Mouse (Mus musculus) liver, adult 2 months (tissue): ENCODE results near the gene E030018B13Rik. TPM values are rescaled to one million over a fixed set of nuclear protein-coding genes. Genes with fewer than 3 reads are reported as not detected.
A peak's percentile ranks its signal among the peaks of the same experiment; 100 is the strongest.

Source experiments
- DNase-seq: peaks from one replicate; pipeline ENCODE4 v3.0.0-alpha.2; 2011; ENCODE audit warnings: low read depth, low spot score; ENCODE audit errors: extremely low read depth
- H3K27ac ChIP-seq: fragments of 200-500 bp; replicated peaks from 2 replicates; pipeline ENCODE4 v1.5.1; 2012; ENCODE audit warnings: low read depth, mild to moderate bottlenecking, control low read depth, inconsistent platforms, low read length; ENCODE audit not compliant: insufficient read depth
- H3K27me3 ChIP-seq: fragments of 200-500 bp; 2 replicates; pipeline ENCODE4 v1.6.1; 2012; ENCODE audit warnings: mild to moderate bottlenecking, moderate library complexity, low read length, inconsistent platforms; ENCODE audit not compliant: control insufficient read depth, insufficient read depth
- H3K36me3 ChIP-seq: fragments of 200-500 bp; 2 replicates; pipeline ENCODE4 v1.6.1; 2012; ENCODE audit warnings: low read length, inconsistent platforms; ENCODE audit not compliant: control insufficient read depth, insufficient read depth
- H3K4me1 ChIP-seq: fragments of 200-500 bp; 2 replicates; pipeline ENCODE4 v1.6.1; 2011; ENCODE audit warnings: low read length; ENCODE audit not compliant: control insufficient read depth, insufficient read depth
- H3K4me3 ChIP-seq: fragments of 200-500 bp; 2 replicates; pipeline ENCODE4 v1.5.1; 2011; ENCODE audit warnings: low read depth, mild to moderate bottlenecking, control low read depth, low read length, moderate library complexity; ENCODE audit not compliant: insufficient read depth
- H3K79me2 ChIP-seq: fragments of 200-500 bp; 2 replicates; pipeline ENCODE4 v1.6.1; 2012; ENCODE audit warnings: inconsistent platforms, mild to moderate bottlenecking, low read length, moderate library complexity; ENCODE audit not compliant: control insufficient read depth, insufficient read depth
- H3K9ac ChIP-seq: fragments of 200-500 bp; 2 replicates; pipeline ENCODE4 v1.6.1; 2012; ENCODE audit warnings: low read depth, mild to moderate bottlenecking, control low read depth, inconsistent platforms, low read length
- CTCF ChIP-seq: fragments of 200-500 bp; IDR thresholded peaks from 2 replicates; pipeline ENCODE4 v1.5.1; 2011; ENCODE audit warnings: low read depth, low read length, control low read depth
- POLR2A ChIP-seq: fragments of 200-500 bp; IDR thresholded peaks from 2 replicates; pipeline ENCODE4 v1.6.1; 2011; ENCODE audit warnings: low read length, control low read depth; ENCODE audit not compliant: insufficient read depth; ENCODE audit errors: extremely low read depth
- WGBS: fragments of 180-500 bp; shearing (Covaris S2); methylation state at CpG from one replicate; pipeline ENCODE4 v1.1.7; 2018; 5-methylcytosine and 5-hydroxymethylcytosine counted together
- polyA plus RNA-seq: library from polyadenylated mRNA; depleted of rRNA; stranded (reverse); fragments of >200 nt; gene quantifications from 2 replicates; pipeline ENCODE4 v1.2.3, GENCODE M21; 2012; rRNA removed
- total RNA-seq: library from RNA; depleted of rRNA; stranded (reverse); fragments of >200 nt; gene quantifications from 2 replicates; pipeline ENCODE4 v1.2.3, GENCODE M21; 2014; rRNA removed

E030018B13Rik gene
- total RNA-seq, result 0.09 TPM in 1 of 2 replicates, not detected in the other
- not detected in 2 replicates for polyA plus RNA-seq

DNA sequence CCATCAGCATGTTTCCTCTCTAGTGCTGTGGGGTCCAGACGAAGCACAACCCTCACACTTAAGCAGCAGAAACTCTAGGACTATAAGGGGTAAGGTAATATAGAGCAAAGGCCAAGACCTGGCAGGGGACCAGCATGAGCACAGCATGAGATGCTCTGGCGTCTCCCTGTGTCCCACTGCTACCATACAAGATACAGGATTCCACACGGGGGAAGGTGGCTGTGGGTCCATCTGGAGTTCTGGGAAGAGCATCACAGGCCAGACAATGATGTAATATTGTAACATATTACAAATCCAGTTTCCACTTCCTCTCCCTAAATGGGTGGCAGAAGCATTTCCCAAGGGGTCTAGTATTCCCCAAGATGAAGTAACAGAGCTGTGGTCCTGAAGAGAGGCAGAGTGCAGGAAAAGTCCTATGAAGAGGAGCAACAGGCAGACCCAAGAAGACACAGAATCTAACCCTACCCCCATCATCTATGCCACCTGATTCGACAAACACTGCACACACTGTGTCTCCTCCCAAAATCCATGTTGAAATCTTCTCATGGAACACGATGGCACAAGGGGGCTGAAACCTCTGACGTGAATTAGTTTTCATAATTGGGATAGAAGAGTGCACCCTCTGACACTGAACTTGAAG is at the start of gene E030018B13Rik:
Gene E030018B13Rik, plus strand, starts transcription at position 590 of the 640 bp plus-strand sequence.
- WGBS, result 36% methylated on average over 6 of the region's 6 CpGs
- peak within 1 kb of the TSS; percentile 68 for H3K9ac ChIP-seq
- peak within 1 kb of the TSS; percentile 13; the same call in 1 of the 2 replicates for H3K4me3 ChIP-seq
- H3K27ac ChIP-seq, result peak within 1 kb of the TSS; percentile 93
- TF ChIP-seq CTCF (no peak), POLR2A (no peak)
- H3K27me3 ChIP-seq, result no peaks in the 10 kb centered on the region
- peak; percentile 56 for DNase-seq
- peaks cover 69% of the 10 kb centered on the region for H3K4me1 ChIP-seq
- peaks cover 65% of the 10 kb centered on the region for H3K79me2 ChIP-seq
- no peaks in the 10 kb centered on the region for H3K36me3 ChIP-seq

DNA sequence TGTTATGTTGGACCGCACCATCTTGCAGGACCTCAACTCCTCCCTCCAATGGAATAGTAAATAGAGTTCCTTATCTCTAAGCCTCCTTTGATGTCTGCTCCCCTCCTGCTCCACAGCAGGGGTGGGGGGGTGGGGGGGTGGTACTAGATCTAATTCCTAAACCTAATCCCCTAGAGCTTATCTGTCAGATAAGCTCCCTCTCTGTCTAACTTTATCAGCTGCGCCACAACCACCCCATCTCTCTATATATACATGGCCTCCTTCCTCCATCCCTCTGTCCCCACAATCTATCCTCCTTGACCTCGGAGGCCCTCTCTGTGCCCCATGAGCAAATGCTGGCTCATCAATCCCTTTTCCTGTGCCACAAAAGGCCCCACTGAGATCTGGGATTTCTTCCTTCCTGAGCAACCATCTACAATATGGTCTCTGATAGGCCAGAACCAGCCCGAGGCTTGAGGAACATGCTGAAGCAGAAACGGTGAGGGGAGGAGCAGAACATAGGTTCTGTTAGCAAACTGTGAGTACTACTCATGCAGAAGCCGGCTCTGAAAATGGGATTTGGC is 48.2 kb upstream of the E030018B13Rik start:
- DNase-seq, result no peak
- 74% methylated on average over 6 of the region's 6 CpGs for WGBS
- H3K79me2 ChIP-seq, result no peaks in the 10 kb centered on the region

DNA sequence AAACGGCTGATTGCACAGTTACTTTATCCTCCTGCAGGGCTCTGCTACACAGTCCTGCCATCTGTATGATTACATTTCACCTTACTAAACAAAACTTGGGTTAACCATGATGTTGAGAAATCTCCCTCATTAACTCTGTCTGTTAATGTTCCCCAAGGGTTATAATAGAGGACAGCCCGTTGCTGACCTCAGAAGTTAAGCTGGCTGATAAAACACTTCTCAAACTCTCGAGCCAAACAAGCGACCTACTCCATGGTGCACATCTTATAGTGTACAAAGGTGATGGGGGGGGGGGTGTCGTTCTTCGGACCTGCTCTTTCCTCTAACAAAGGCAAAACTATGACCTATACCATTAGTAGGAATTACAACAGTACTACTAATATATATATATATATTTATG is 45.0 kb upstream of the E030018B13Rik start:
- no peak overlapping the region for H3K27ac ChIP-seq
- no peak overlapping the region for H3K4me3 ChIP-seq
- no peak for TF ChIP-seq POLR2A
- TF ChIP-seq CTCF, result no peak
- no peaks in the 10 kb centered on the region for H3K27me3 ChIP-seq
- no peak for DNase-seq
- no peaks in the 10 kb centered on the region for H3K4me1 ChIP-seq
- no peaks in the 10 kb centered on the region for H3K36me3 ChIP-seq
- WGBS, result 60% methylated on average over 6 of the region's 6 CpGs
- no peak overlapping the region for H3K9ac ChIP-seq
- no peaks in the 10 kb centered on the region for H3K79me2 ChIP-seq

More for the DNA sequence above, 48.2 kb upstream of the E030018B13Rik start:
- no peaks in the 10 kb centered on the region for H3K36me3 ChIP-seq
- H3K4me1 ChIP-seq, result no peaks in the 10 kb centered on the region
- TF ChIP-seq POLR2A, result no peak
- TF ChIP-seq CTCF, result no peak
- H3K9ac ChIP-seq, result no peak overlapping the region
- no peaks in the 10 kb centered on the region for H3K27me3 ChIP-seq
- no peak overlapping the region for H3K27ac ChIP-seq
- no peak overlapping the region for H3K4me3 ChIP-seq

DNA sequence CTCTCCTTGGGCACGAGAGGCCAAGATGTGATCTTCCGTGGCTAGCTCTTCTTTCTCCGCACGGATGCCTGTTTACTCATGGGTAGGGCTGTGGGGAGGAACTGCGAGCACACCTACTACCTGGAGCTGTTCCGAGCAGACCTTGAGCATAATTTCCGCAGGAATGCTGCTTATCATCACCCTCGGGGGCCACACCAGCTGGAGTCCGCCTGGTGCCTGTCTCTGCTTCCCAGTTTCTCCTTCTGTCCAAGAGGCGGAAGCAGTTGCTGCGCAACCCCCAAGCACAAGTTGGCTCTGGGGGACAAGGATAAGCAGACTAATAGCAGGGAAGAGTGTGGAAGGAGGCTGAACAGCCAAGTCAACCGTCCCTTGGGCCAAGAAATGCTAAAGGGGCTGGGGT is 42.8 kb upstream of the E030018B13Rik start:
- H3K27ac ChIP-seq, result no peak overlapping the region
- no peaks in the 10 kb centered on the region for H3K27me3 ChIP-seq
- no peaks in the 10 kb centered on the region for H3K4me1 ChIP-seq
- no peaks in the 10 kb centered on the region for H3K79me2 ChIP-seq
- TF ChIP-seq POLR2A (no peak), CTCF (no peak)
- H3K4me3 ChIP-seq, result no peak overlapping the region
- 66% methylated on average over 12 of the region's 12 CpGs for WGBS
- H3K9ac ChIP-seq, result no peak overlapping the region
- no peak for DNase-seq
- H3K36me3 ChIP-seq, result no peaks in the 10 kb centered on the region

GRCm38 (mm10) chr7:63875686-63876085 is 41.0 kb upstream of the E030018B13Rik start:
- DNase-seq, result no peak
- Histone ChIP-seq H3K4me3 (no peak overlapping the region), H3K79me2 (no peaks in the 10 kb centered on the region), H3K36me3 (no peaks in the 10 kb centered on the region), H3K27ac (no peak overlapping the region), H3K27me3 (no peaks in the 10 kb centered on the region), H3K4me1 (no peaks in the 10 kb centered on the region), H3K9ac (no peak overlapping the region)
- TF ChIP-seq CTCF, result no peak
- no peak for TF ChIP-seq POLR2A

- Histone ChIP-seq H3K79me2 (no peaks in the 10 kb centered on the region), H3K36me3 (no peaks in the 10 kb centered on the region), H3K27ac (no peak overlapping the region), H3K9ac (no peak overlapping the region), H3K4me3 (no peak overlapping the region), H3K4me1 (no peaks in the 10 kb centered on the region), H3K27me3 (no peaks in the 10 kb centered on the region)
- TF ChIP-seq CTCF (no peak), POLR2A (no peak)
- WGBS, result 60% methylated on average over 2 of the region's 2 CpGs
- DNase-seq, result no peak
These were observed 40.0 kb upstream of the E030018B13Rik start for GRCm38 (mm10) chr7:63876640-63877039.
